Mouse (Mus musculus) spleen, adult 2 months (tissue): ENCODE measurements around the gene Notum.

ENCODE experiments used
- CTCF ChIP-seq: fragments of 200-500 bp; IDR thresholded peaks from 2 replicates; pipeline ENCODE4 v1.5.1; 2011; ENCODE audit warnings: mild to moderate bottlenecking, inconsistent platforms; ENCODE audit not compliant: insufficient read depth, insufficient read length, insufficient replicate concordance; ENCODE audit errors: extremely low read depth
- POLR2A ChIP-seq: fragments of 200-500 bp; IDR thresholded peaks from 2 replicates; pipeline ENCODE4 v1.6.1; 2011; ENCODE audit warnings: low read depth, low read length, inconsistent platforms

GRCm38 (mm10) chr11:120606764-120607163 is 54.2 kb downstream of the Notum start:
- no peak for TF ChIP-seq POLR2A
- TF ChIP-seq CTCF = no peak
